Mouse (Mus musculus) regulatory T cell (primary cell): ENCODE measurements around the gene Chchd1.
"Not testable (repeated sequence)": the region's sequence is repeated elsewhere in the genome, so short reads cannot be mapped to it uniquely, and the experiment has no call there.

Experiments
- in situ Hi-C: fragments of 300-600 bp; cut with MboI, MseI; formaldehyde crosslinking; loops from one replicate; pipeline ENCODE4 v1.15.1; 2025; ENCODE audit warnings: high pct_unique_total_duplicates

The Chchd1 gene

DNA sequence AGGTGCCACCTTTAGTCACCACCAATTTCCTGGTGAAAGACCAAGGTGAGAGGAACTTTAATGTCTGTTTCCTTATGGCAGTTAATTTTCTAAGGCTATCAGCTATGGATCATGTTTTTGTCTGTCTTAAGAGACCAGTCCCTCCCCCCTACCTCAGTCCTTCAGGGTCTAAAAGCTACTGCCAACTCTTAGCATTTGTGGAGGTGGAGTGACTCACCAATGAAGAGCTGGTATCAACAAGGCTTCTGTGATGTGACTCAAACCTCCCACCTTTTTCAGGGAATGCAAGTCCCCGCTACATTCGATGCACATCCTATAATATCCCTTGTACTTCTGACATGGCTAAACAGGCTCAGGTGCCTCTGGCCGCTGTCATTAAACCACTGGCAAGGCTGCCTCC, 16.2 kb upstream of the Chchd1 start:
- in situ Hi-C loops = loop anchor here (25.0 kb wide), 1 partner anchor 1151 kb away; the partner anchor contains the start of genes Comtd1 and Vdac2

DNA sequence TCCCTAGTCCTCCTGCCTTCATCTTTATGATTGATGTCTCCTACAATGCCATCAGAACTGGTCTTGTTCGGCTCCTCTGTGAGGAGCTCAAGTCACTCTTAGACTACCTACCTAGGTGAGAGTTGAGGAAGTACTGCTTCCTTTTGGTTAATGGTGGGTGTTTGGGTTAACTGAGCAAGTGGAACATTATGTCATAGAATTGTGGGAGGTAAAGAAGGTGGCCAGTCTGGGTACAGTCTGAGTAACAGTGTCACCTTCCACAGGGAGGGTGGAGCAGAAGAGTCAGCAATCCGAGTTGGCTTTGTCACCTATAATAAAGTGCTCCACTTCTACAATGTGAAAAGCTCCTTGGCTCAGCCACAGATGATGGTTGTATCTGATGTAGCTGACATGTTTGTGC, 13.8 kb upstream of the Chchd1 start:
- in situ Hi-C loops = loop anchor here (25.0 kb wide), 1 partner anchor 1148 kb away; the partner anchor contains the start of genes Comtd1 and Vdac2

GRCm38 (mm10) chr14:20691772-20692171, 11.0 kb upstream of the Chchd1 start:
- in situ Hi-C loops = loop anchor here (25.0 kb wide), 1 partner anchor 1146 kb away; the partner anchor contains the start of genes Comtd1 and Vdac2

- in situ Hi-C loops = loop anchor here (25.0 kb wide), 1 partner anchor 1144 kb away; the partner anchor contains the start of genes Comtd1 and Vdac2
Observed at GRCm38 (mm10) chr14:20693589-20694101, 9.2 kb upstream of the Chchd1 start.

DNA sequence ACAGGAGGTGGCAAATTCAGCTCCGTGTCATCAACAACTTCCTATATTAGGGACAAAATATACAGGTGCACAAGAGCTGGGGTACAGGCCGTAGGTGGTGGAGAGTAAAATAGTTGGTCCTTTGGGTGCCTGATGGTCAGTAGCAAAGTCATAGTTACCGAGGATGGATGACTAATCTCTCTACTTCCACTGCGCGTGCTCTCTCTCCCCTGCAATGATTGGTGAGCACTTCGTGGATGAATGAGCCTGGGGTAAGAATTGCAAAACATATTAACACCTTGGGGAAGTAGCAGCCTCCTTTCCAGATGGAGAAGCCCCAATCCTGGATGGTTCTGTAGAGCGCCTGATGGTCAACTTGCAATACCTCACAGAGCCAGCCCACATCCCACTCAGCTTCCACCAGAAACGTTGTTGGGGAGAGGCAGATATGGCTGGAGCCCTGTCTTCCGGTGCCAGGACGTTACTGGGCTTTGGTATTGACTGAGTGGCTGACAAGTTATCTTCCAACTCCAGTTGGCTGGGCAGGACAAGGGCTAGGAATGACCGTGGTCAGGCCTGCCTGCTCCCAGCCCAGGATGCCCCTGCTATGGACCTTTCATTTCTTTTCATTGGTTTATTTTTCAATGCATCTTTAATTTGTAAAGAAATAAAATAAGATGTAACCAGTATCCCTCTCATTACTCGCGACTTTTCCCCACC, 8.5 kb upstream of the Chchd1 start:
- in situ Hi-C loops = loop anchor here (25.0 kb wide), 1 partner anchor 1143 kb away; the partner anchor contains the start of genes Comtd1 and Vdac2

- in situ Hi-C loops = loop anchor here (5.0 to 25.0 kb wide), 2 partner anchors 92 to 1142 kb away; partner anchors contain the start of genes Comtd1 and Vdac2
Observed at GRCm38 (mm10) chr14:20694884-20695760, 7.7 kb upstream of the Chchd1 start, which contains the start of gene Fut11. Gene Fut11 (plus strand): TSS chr14:20694968.

- in situ Hi-C loops = loop anchor here (5.0 to 25.0 kb wide), 2 partner anchors 91 to 1141 kb away; partner anchors contain the start of genes Comtd1 and Vdac2
Observed at GRCm38 (mm10) chr14:20695761-20696520, 6.9 kb upstream of the Chchd1 start.

DNA sequence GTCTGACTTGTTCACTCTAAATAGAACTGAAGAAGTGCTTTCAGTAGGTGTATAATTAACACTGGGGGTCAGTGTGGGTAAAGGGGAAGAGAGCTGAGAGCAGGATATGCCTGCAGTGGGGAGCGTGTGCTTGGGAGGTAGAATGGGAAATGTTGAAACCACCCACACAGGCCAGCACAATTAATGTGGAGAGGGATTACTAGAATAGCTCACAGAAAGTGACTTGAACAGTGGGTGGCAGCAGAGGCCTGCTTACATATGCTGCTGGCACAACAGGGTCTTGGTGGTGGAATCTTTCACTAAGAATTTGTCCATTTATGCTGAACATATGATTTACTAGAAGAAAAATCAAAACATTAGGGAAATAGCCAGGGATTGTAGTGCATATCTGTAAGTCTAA, 5.8 kb upstream of the Chchd1 start:
- in situ Hi-C loops = loop anchor here (5.0 to 25.0 kb wide), 2 partner anchors 90 to 1140 kb away; partner anchors contain the start of genes Comtd1 and Vdac2

DNA sequence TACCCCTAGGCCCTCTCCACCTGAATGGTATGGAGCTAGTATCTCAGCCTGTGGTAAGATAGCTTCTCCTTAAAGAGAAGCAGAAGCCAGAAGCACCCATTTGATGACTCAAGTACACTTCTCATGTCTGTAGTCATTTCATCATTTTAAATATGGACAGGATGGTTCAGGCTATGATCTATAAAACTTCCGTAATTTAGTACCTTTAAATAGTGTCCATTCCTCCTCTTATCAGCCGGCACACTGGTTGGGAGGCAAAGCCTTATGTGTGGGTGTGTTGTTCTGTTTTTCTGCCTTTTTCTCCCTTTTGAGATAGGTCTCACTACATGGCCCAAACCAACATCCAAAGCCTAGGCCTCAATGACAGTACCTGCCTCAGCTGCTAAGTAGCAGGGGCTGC, 4.3 kb upstream of the Chchd1 start:
- in situ Hi-C loops = loop anchor here (5.0 to 25.0 kb wide), 2 partner anchors 89 to 1139 kb away; partner anchors contain the start of genes Comtd1 and Vdac2

- in situ Hi-C loops = no loop called here
Observed at GRCm38 (mm10) chr14:20700362-20700761, 2.4 kb upstream of the Chchd1 start.

DNA sequence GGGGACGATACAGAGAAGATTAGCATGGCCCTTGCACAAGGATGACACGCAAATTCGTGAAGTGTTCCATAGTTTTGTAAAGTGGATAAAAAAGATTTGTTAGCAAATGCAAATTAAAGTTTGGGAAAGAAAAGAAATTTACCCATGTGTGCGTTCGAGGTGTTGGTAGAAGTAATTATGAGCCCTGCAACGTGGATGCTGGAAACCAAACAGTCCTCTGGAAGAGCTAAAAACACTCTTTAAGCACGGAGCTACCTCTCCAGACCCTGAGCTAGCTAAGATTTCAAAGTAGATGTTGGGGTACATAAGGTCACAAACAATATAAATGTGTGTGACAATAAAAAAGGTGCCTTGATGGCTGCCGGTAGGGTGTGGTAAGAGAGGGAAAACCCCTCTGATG, 1.3 kb upstream of the Chchd1 start:
- in situ Hi-C loops = no loop called here

DNA sequence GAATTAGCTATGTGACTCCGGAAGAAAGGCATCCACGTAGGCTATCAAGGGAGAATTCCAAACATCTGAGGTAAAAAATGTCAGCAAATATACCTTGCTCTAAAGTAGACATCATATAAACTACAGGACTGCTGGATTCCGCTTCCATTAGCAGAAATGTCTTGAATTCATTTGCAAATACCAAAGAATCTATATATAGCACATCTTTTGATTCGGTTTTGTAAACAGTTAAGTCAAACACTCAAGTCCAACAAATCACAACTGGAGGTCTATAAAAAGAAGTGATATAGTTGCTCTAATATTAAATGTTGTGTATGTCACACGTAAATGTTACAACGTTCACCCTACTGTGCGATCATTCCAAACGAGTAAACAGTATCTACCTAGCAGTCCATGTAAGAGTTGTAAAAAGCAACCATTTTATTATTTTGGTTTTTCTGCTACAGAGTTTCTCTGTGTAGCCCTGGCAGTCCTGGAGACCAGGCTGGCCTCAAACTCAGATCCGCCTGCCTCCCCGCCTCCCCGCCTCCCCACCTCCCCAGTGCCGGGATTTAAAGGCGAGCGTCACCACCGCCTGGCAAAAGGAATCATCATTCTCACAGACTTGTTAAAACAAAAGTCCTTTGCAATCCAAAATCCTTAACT, 588 bp upstream of the Chchd1 start:
- in situ Hi-C loops = no loop called here

DNA sequence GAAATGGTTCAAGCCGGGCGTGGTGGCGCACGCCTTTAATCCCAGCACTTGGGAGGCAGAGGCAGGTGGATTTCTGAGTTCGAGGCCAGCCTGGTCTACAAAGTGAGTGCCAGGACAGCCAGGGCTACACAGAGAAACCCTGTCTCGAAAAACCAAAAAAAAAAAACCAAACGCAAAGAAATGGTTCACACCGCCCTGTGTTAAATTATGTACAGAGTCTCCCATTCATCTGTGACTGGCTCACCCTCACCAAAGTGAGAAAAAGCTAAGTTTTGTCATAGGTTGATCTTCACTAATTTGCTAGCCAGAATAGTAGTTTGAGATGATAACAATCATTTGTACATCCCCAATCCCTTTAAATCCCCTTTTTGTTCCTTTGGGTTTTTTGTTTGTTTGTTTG, 655 bp downstream of the Chchd1 start:
- in situ Hi-C loops = not testable (repeated sequence)

- in situ Hi-C loops = no loop called here
Observed at GRCm38 (mm10) chr14:20707201-20708190, 4.7 kb downstream of the Chchd1 start, which contains the start of gene Zswim8. Gene Zswim8 (plus strand): TSS chr14:20707552.

- in situ Hi-C loops = no loop called here
Observed at GRCm38 (mm10) chr14:20708239-20708638, 5.4 kb downstream of the Chchd1 start.

- in situ Hi-C loops = no loop called here
Observed at GRCm38 (mm10) chr14:20713832-20714231, 11.0 kb downstream of the Chchd1 start.

DNA sequence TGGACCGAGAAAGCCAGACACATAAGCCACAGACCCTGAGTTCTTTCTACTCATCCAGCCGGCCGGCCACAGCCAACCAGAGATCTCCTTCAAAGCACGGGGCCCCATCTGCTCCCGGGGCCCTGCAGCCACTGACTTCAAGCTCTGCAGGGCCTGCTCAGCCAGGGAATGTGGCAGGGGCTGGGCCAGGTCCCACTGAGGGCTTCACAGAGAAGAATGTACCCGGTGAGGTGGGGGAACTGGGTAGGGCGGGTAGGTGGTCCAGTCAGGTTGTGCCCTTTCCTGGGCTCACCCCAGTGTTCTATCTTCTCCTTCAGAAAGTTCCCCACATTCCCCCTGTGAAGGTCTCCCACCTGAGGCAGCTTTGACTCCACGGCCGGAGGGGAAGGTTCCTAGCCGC, 15.6 kb downstream of the Chchd1 start:
- in situ Hi-C loops = no loop called here

GRCm38 (mm10) chr14:20719767-20720166, 17.0 kb downstream of the Chchd1 start:
- in situ Hi-C loops = no loop called here

DNA sequence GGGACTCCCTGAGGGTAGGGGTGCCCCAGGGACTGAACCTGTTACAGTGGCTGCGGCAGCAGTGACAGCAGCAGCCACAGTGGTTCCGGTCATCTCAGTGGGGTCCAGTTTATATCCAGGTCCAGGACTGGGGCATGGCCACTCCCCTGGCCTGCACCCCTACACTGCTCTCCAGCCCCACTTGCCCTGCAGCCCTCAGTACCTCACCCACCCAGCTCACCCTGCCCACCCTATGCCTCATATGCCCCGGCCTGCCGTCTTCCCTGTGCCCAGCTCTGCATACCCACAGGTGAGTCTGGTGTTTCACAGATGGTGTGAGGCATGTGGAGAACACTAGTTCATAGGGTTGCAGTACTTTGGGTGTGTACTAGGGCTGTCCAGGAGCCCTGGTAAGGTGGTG, 18.6 kb downstream of the Chchd1 start:
- in situ Hi-C loops = no loop called here
